Mouse (Mus musculus) lung, postnatal 0 days (tissue): Measurements from ENCODE around the gene Ddx27. TPM values are rescaled to one million over a fixed set of nuclear protein-coding genes. Genes with fewer than 3 reads are reported as not detected.

Experiments
- ATAC-seq: fragments of 200-750 bp; cut with Nextera tagmentation; 2 replicates; pipeline ENCODE4 v1.8.0; 2017; ENCODE audit warnings: moderate library complexity
- DNase-seq: peaks from one replicate; pipeline ENCODE4 v3.0.0-alpha.2; 2016; ENCODE audit warnings: low spot score
- H3K27ac ChIP-seq: fragments of 300-500 bp; sonication (generic); 2 replicates; pipeline ENCODE4 v1.5.1; 2014; ENCODE audit warnings: antibody characterized with exemption, mild to moderate bottlenecking, low read length, mixed read lengths
- H3K27me3 ChIP-seq: fragments of 300-500 bp; sonication (generic); replicated peaks from 2 replicates; pipeline ENCODE4 v1.6.1; 2014; ENCODE audit warnings: low read length, mixed read lengths; ENCODE audit not compliant: insufficient read depth
- H3K36me3 ChIP-seq: fragments of 300-500 bp; sonication (generic); 2 replicates; pipeline ENCODE4 v1.6.1; 2014; ENCODE audit warnings: low read length, mixed read lengths; ENCODE audit not compliant: insufficient read depth
- H3K4me1 ChIP-seq: fragments of 300-500 bp; sonication (generic); 2 replicates; pipeline ENCODE4 v1.6.1; 2014; ENCODE audit warnings: antibody characterized with exemption, low read depth, low read length, mixed read lengths; ENCODE audit not compliant: insufficient read depth
- H3K4me2 ChIP-seq: fragments of 300-500 bp; sonication (generic); replicated peaks from 2 replicates; pipeline ENCODE4 v1.6.1; 2014; ENCODE audit warnings: low read depth, mild to moderate bottlenecking, low read length, moderate library complexity, mixed read lengths
- H3K4me3 ChIP-seq: fragments of 300-500 bp; sonication (generic); 2 replicates; pipeline ENCODE4 v1.5.1; 2014; ENCODE audit warnings: low read depth, low read length
- H3K9ac ChIP-seq: fragments of 300-500 bp; sonication (generic); replicated peaks from 2 replicates; pipeline ENCODE4 v1.6.1; 2014; ENCODE audit warnings: low read depth, mild to moderate bottlenecking
- H3K9me3 ChIP-seq: fragments of 300-500 bp; sonication (generic); 2 replicates; pipeline ENCODE4 v1.6.1; 2016; ENCODE audit warnings: low read length, mixed read lengths
- CTCF ChIP-seq: IDR thresholded peaks from 2 replicates; pipeline ENCODE4 v1.5.1; 2016; ENCODE audit warnings: antibody characterized with exemption, mild to moderate bottlenecking
- EP300 ChIP-seq: IDR thresholded peaks from 2 replicates; pipeline ENCODE4 v1.6.1; 2016; ENCODE audit warnings: antibody characterized with exemption, mild to moderate bottlenecking, control low read depth
- WGBS: fragments of 180-500 bp; shearing (Covaris S2); extraction: QIAGEN DNeasy Blood & Tissue Kit; methylation state at CpG from one replicate; pipeline ENCODE4 v1.1.7; 2014; 5-methylcytosine and 5-hydroxymethylcytosine counted together
- polyA plus RNA-seq: library from polyadenylated mRNA; unstranded; fragments of >200 nt; fragmentation: Nextera tagmentation; extraction: Ambion mirVana; gene quantifications from 2 replicates; pipeline ENCODE4 v1.2.1, GENCODE M21; 2015

The Ddx27 gene
- polyA plus RNA-seq, 1 experiment from 2014 or later, result 21.9 TPM

DNA sequence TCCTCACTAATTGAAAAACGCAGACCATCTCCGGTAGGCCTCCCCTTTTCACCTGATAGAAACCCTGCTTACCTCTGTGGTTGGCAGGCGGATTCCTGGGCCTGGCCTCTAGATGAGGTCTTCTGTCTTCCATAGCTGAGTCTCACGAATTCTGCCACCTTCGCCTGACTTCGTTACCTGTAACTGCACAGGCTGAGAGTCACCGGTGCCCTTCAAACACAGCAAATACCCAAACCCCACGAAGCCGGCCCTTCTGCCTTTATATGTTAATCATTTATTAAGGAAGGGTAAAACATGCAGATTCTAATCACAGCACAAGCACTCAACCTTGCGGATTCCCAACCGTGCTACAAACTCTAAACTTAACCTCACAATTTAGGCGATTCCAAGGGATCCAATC lies 45.0 kb downstream of the Ddx27 start:
- DNase-seq, result peak; percentile 21
- H3K27ac ChIP-seq, result peak overlapping the region; percentile 44
- no peak for ATAC-seq
- peaks cover 19% of the 10 kb centered on the region for H3K4me1 ChIP-seq
- TF ChIP-seq CTCF (no peak), EP300 (no peak)
- H3K4me3 ChIP-seq, result no peak overlapping the region
- H3K4me2 ChIP-seq, result 0 out of 2 replicates have a peak overlapping the region, but pooled peaks have one; percentile 14
- peaks cover 20% of the 10 kb centered on the region; the same call in 1 of the 2 replicates for H3K36me3 ChIP-seq
- peak overlapping the region; percentile 23; the same call in 1 of the 2 replicates for H3K9ac ChIP-seq
- H3K9me3 ChIP-seq, result no peaks in the 10 kb centered on the region
- WGBS, result 62% methylated on average over 12 of the region's 12 CpGs
- no peaks in the 10 kb centered on the region for H3K27me3 ChIP-seq

DNA sequence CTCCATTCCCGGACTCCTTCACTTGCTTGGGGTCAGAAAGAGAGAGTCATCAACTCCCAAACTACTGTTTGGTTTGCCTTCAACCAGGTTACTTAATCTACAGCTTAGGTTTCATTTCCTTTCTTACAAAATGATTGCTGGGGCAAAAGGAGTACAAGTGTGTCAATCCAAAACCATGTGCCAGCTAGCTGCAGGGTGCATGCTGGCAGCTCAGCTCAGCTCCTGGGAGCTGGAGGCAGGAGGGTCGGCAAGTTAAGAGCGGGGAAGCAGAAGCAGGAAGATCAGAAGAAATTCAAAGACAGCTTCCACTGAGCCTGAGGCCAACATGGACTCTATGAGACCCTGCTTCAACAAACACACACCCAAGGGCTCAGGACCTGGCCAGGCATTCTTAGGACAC lies 45.4 kb downstream of the Ddx27 start:
- H3K9ac ChIP-seq, result peak overlapping the region; percentile 23; the same call in 1 of the 2 replicates
- no peak for TF ChIP-seq CTCF
- no peak for TF ChIP-seq EP300
- ATAC-seq (no peak), DNase-seq (peak; percentile 44)
- no peak overlapping the region for H3K4me3 ChIP-seq
- peaks cover 20% of the 10 kb centered on the region for H3K36me3 ChIP-seq
- 49% methylated on average over 3 of the region's 3 CpGs for WGBS
- H3K27me3 ChIP-seq, result no peaks in the 10 kb centered on the region
- H3K27ac ChIP-seq, result peak overlapping the region; percentile 44
- H3K4me2 ChIP-seq, result peak overlapping the region; percentile 14; the same call in 1 of the 2 replicates
- peaks cover 18% of the 10 kb centered on the region for H3K4me1 ChIP-seq
- H3K9me3 ChIP-seq, result no peaks in the 10 kb centered on the region

DNA sequence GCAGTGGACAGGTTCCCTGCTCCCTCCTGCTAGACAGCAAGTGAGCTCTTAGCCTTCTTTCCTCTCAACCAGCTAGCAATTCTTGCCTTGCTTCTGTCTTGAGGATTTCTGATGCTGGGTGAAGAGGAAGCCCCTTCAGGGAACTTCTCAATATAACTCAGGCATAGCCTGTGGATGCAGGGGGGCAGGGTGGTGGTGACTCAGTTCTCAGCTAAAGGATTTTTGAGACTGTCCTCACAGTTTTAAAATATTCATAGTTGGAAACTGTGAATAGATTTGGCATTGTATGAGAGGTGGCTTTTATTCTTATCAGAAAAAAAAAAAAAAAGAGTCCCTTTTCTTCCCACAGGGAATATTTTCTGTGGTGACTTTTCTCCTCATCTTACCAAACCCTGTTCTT lies 45.8 kb downstream of the Ddx27 start:
- TF ChIP-seq EP300 (no peak), CTCF (no peak)
- no peak for ATAC-seq
- Histone ChIP-seq H3K4me1 (peaks cover 18% of the 10 kb centered on the region), H3K4me2 (peak overlapping the region; percentile 14; the same call in 1 of the 2 replicates), H3K9me3 (no peaks in the 10 kb centered on the region), H3K4me3 (0 out of 2 replicates have a peak overlapping the region, but pooled peaks have one; percentile 83), H3K27me3 (no peaks in the 10 kb centered on the region), H3K36me3 (peaks cover 20% of the 10 kb centered on the region), H3K9ac (0 out of 2 replicates have a peak overlapping the region, but pooled peaks have one; percentile 23), H3K27ac (peak overlapping the region; percentile 44)
- DNase-seq, result no peak

DNA sequence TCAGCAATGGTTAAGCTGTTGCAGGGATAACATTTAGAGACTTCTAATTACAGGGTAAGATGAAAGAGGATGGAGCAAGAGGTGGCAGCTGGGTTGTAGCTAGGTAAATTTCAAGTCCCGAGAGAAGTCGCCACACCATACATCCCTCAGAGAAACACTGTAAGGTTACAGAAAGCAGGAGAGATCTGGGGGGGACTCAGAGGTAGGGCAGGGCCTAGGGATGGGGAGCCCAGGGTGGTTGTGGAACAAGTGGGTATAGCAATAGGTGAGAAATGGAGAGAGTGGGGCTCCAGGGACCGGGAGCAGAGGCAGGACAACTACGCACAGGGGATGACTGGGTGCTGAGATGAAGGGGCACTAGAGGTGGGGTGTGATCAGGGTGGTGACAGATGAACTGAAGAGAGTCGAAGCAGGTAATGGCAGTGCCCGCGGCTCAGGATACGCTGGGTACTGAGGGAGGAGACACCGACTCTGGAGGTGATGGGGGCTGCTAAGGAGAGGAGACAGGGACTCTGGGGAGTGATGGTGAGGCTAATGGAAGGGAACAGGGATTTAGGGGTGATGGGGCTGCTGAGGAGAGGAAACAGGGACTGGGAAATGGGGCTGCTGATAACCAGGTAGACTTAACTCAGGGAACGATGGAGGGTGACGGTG lies 46.5 kb downstream of the Ddx27 start:
- no peak for ATAC-seq
- H3K27ac ChIP-seq, result 0 out of 2 replicates have a peak overlapping the region, but pooled peaks have one; percentile 94
- peaks cover 16% of the 10 kb centered on the region for H3K36me3 ChIP-seq
- DNase-seq, result peak; percentile 35
- WGBS, result 21% methylated on average over 11 of the region's 11 CpGs
- peak overlapping the region; percentile 84 for H3K4me2 ChIP-seq
- peak overlapping the region; percentile 83 for H3K4me3 ChIP-seq
- TF ChIP-seq CTCF (no peak), EP300 (no peak)
- H3K9me3 ChIP-seq, result no peaks in the 10 kb centered on the region
- peaks cover 18% of the 10 kb centered on the region for H3K4me1 ChIP-seq
- no peaks in the 10 kb centered on the region for H3K27me3 ChIP-seq
- H3K9ac ChIP-seq, result peak overlapping the region; percentile 86

DNA sequence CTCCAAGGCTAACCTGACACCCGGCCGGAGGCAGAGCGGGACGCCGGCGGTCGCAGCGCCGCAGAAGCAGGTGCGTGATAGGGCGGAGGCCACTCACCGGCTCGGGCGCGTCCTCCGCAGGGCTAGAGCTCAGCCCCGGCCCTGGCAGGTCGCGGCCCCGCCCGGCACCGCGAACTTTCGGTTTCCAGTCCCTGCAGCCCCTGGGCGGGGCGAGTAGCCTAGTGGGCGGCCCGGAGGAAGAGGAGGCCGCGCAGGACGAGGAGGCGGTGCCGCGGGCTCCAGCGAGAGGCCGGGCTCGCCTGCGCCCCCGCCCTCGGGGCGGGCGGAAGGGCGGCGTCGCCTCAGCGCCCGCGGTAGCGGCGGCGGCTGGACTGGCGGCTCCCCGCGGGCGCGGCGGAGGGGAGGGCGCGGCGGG lies 47.5 kb downstream of the Ddx27 start:
- WGBS, result 0% methylated on average over 5 of the region's 60 CpGs
- peaks cover 14% of the 10 kb centered on the region for H3K36me3 ChIP-seq
- TF ChIP-seq CTCF (no peak), EP300 (no peak)
- peak; percentile 99 for DNase-seq
- peak overlapping the region; percentile 84 for H3K4me2 ChIP-seq
- ATAC-seq, result peak; percentile 96
- peak overlapping the region; percentile 94 for H3K27ac ChIP-seq
- H3K4me3 ChIP-seq, result peak overlapping the region; percentile 83
- peak overlapping the region; percentile 86 for H3K9ac ChIP-seq
- peaks cover 18% of the 10 kb centered on the region for H3K4me1 ChIP-seq
- H3K9me3 ChIP-seq, result no peaks in the 10 kb centered on the region
- H3K27me3 ChIP-seq, result no peaks in the 10 kb centered on the region

DNA sequence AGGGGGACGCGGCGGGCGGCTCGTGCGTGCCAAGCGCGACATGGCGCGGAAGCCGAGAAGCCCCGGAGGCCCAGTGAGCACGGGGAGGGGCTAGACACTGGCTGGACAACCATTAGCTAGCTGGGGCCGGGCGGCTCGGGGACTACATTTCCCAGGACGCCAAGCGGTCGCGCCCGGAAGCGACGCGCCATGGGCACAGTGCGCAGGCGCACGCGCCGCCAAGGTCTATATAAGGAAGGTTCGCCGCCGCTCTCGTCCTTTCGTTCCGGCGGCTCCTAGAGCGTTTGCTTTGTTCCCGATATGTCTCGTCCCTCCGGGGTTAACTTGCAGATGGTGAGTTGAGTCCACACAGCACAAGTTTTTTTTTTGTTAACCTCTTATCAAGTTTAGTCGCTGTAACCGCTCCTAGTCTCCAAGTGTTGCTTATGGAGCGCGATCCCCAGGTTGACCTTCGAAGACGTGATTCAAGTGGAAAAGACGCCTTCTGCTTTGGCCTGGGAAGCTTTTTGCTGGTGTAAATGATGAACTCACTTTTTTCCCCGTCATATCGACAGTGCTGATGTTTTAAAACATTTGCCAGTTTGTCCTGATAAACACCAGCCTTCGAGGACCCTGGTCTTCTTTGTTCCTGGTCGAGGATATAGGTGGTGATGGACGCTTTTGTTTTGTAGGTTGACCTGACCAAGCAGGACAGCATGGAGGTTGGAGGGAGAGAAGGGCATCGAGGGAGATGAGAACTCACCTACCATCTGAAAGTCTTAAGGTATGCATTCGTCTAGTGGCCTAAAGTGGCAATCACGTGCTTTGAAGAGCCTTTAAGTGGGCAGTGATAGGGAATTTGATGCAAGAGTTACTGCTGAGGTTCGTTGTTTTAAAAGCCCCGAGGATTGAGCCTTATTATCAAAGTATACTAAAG lies 48.2 kb downstream of the Ddx27 start, which contains the start of gene Znfx1:
Gene Znfx1 (minus strand): TSS at position 51 of the 916 bp plus-strand sequence.
- peak within 1 kb of the TSS; percentile 83 for H3K4me3 ChIP-seq
- H3K9me3 ChIP-seq, result no peaks in the 10 kb centered on the region
- H3K27ac ChIP-seq, result peak within 1 kb of the TSS; percentile 94
- H3K27me3 ChIP-seq, result no peaks in the 10 kb centered on the region
- peak within 1 kb of the TSS; percentile 86 for H3K9ac ChIP-seq
- 4% methylated on average over 40 of the region's 57 CpGs for WGBS
- peak; percentile 94 for ATAC-seq
- peaks cover 18% of the 10 kb centered on the region for H3K4me1 ChIP-seq
- TF ChIP-seq CTCF (peak; percentile 49), EP300 (peak; percentile 68; the same call in 1 of the 2 replicates)
- H3K36me3 ChIP-seq, result peaks cover 14% of the 10 kb centered on the region
- DNase-seq, result peak; percentile 98
- peak within 1 kb of the TSS; percentile 84 for H3K4me2 ChIP-seq
